Mouse (Mus musculus) CD4-positive, CD25-positive, alpha-beta regulatory T cell (primary cell): ENCODE measurements around the gene Cbl. TPM values are rescaled to one million over a fixed set of nuclear protein-coding genes. Genes with fewer than 3 reads are reported as not detected.

Experiments
- polyA plus RNA-seq: library from polyadenylated mRNA; unstranded; fragments of 100-300 nt; shearing (Covaris generic); gene quantifications from one replicate; pipeline ENCODE4 v1.2.1, GENCODE M21; 2017

Cbl gene
- polyA plus RNA-seq = 47.6 TPM

DNA sequence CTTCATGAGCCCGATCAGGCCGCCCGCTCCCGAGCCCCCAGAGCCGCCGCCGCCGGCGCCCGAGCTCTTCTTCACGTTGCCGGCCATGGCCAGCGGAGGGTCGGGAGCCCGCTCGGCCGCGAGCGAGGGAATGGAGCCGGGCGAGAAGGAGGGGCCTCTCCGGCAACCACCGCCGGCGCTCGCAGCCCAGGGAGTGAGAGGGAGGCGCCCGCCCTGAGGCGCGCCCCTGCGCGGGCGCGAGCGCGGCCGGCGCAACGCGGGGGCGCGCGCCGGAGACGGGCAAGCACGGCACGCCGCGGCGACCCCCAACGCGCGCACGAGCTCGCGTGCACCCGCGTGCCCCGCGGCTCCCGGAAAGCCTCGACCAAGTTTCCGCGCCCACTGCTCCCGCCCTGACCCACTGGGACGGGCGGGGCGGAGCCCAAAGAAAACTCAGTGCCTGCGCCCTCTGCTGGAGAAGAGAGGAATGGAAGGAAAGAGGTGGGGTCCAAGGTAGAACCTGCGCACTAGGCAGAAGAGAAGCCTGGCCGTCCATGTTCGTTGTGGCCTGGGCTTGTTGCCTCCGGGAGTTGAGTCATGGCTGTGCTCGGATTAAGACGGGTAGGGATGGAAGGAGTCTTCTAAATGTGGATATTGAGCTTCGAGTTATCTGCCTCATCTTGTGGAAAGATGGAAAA lies at the start of gene Cbl:
Gene Cbl (minus strand): TSS at position 248 of the 677 bp plus-strand sequence.

DNA sequence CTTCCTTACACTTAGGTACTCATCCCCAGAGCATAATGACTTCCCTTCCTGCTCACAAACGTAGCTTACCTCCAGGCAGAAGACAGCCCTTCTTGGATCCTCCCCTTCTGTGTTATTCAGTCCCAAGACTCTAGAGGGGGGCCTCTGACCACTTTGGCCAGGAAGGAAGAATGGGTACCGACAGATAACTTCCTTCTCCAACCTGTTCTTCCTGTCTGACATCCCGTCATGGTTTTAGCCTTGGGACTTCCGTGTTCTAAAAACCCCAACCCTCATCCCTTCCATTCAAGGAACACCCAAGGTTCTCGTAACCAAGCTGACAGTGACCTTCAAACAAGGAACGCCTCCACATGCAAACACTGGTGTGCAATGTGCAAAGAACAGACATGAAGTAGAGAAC lies 34.6 kb upstream of the Cbl start, which contains the start of gene Nlrx1:
Gene Nlrx1 (minus strand): TSS at position 168 of the 400 bp plus-strand sequence.

DNA sequence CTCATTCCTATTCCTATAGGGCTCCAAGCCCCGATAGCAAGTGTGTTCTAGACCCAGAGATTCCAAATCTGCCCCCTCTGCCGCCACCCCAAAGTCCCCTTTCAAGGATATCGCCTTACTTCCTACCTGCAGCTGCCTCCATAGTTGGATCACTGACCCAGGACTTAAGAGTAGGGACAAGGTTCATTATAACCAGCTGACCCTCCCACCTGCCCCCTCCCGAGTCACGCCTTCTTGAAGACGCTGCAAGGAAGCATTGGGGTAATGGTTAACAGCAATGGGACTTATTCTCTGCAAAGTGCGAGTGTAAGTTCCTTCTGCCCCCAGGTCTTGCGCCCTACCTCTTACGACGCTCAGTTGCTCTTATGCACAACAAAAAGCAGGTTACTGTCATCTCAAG lies 17.5 kb upstream of the Cbl start, which contains the start of gene Pdzd3:
Gene Pdzd3 (minus strand): TSS at position 158 of the 400 bp plus-strand sequence.

DNA sequence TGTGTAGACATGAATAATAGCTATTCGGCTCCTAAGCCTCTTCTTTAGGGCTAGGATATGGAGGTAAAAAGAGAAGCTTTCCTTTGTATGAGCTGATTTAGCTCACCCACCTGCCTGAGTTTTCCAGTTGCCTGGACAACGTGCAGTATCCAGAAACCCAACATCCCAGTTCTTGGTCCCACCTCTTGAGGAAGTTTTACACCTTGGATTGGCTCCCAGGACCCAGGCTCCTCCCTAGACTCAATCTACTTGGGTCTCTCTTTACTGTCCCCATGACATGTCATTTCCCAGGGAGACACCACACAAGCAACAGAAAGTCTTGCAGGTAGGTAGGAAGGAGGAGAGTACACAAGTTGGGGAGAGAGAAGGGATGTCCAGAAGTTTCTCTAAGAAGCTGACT lies 6.5 kb upstream of the Cbl start, which contains the start of gene Ccdc153:
Gene Ccdc153 (plus strand): TSS at position 278 of the 400 bp plus-strand sequence.

DNA sequence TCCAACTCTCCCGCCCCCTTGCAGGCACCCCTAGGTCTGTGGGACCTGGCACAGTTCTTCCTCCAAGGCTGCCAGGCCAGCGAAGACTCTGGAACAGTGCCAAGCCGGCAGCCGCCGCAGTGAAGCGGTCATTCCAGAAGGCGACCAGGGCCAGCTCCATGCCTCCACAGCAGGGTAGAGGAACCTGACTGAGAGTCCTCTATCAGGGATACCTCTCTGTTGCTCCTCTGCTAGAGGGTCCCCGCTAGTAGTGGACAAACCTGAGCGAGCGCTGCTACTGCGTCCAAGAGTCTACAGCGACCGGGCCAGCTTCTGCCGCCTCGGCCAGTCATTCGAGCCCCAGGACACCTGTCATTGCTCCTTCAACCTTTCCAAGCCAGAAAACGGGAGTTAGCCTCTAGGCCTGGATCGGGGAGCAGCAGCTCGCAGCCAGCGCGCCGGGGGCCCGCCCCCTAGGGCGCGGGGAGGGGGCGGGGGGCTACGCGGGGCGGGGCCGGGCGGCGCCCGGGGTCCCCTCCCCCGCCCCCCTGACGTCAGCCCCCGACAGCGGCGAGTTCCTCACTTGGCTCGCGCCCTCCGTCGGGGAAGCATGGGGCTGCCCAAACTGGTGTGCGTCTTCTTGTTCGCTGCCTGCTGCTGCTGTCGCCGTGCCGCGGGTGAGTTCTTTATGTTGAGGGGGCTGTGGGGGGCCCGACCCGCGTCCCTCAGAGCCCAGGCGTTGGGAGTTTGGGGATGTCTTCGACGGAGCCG lies 99.6 kb downstream of the Cbl start, which contains the start of gene Mcam:
Gene Mcam (plus strand): TSS at position 369 of the 750 bp plus-strand sequence.

DNA sequence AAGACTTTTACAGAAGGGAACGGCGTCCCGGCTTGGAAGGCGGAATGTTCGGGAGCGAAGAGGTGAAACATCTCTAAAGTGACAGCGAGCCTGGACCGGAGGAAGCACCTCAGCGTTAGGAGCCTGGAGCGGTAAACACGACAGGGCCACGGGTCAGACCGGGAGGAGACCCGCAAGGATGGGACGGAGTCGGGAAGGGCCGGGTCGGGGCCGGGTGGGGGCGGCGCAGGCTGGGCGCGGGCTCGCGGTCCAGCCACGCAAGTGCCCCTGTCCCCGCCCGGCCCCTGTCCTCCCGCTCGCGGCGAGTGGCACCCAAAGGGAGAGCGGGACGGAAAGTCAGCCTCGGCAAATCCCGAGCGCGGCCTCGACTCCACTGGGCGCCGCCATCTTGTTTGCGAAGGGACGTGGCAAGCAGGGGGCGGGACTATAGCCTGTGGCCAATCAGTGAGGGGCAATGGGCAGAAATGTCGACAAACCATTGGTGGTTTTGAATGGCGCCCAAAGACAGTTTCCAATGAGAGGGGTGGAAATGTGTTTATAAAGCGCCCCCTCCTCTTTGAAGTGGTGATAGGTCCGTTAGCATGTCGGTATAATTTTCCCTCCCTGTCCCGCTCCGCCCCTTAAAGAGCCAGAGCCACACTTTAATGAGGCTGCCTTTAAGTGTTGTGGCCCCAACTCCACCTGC lies 120.6 kb downstream of the Cbl start, which contains the start of the genes Gm49380 and Rnf26:
Gene Gm49380 (minus strand): TSS at position 396 of the 685 bp plus-strand sequence.
Gene Rnf26 (minus strand): TSS at position 413 of the 685 bp plus-strand sequence.

DNA sequence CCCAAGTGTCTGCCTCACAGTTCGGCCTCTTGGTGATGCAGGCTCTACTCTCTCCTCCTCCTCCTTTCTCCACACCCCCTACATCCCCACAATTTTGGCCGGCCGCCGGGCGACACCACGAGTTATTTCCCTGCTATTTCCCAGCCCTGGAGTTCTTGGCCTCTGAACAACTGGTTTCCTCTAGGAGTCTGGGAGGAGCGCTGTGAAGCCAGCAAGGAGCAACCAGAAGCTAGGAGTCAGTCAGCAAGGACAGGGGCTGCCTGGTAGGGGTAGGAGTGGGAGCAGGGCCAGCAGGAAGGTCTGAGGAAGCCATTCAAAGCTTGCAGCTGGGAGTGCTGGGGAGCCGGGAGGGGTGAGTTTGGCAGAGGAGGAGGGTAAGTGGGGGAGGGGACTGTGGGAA lies 126.7 kb downstream of the Cbl start, which contains the start of gene C1qtnf5:
Gene C1qtnf5 (plus strand): TSS at position 136 of the 400 bp plus-strand sequence.

DNA sequence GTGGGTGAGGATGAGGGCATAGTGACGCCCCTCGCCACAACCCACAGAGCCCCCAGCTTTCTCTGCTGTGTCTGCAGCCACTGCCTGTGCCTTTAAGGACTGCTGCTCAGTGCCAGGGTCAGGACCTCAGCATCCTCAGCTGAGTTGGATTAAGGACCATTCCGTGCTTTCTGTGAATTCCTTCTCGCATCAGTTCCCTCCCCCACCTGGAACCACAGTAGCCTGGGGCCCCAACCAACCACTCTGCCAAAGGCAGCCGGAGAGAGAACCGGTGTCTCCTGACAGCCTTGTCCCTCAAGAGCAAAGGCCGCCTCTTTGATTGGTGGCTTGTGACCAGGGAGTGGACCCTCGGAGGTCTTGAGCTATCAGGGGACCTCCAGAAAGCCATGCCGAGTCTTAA lies 132.4 kb downstream of the Cbl start, which contains the start of gene Mfrp:
Gene Mfrp (plus strand): TSS at position 240 of the 400 bp plus-strand sequence.

Other genes starting within 250 kb of the Cbl start
- gene Thy1, start 190.7 kb downstream of the Cbl start, polyA plus RNA-seq = 116 TPM
- 5.4 TPM for gene Usp2, start 167.0 kb downstream of the Cbl start, polyA plus RNA-seq
- gene Mfrp, start 132.3 kb downstream of the Cbl start, polyA plus RNA-seq = not detected
- not detected for gene C1qtnf5, start 126.8 kb downstream of the Cbl start, polyA plus RNA-seq
- 0.08 TPM for gene Gm49380, start 120.5 kb downstream of the Cbl start, polyA plus RNA-seq
- 30.0 TPM for gene Rnf26, start 120.5 kb downstream of the Cbl start, polyA plus RNA-seq
- gene Mcam, start 99.6 kb downstream of the Cbl start, polyA plus RNA-seq = 0.35 TPM
- gene Ccdc153, start 6.6 kb upstream of the Cbl start, polyA plus RNA-seq = not detected
- gene Pdzd3, start 17.4 kb upstream of the Cbl start, polyA plus RNA-seq = not detected
- gene Nlrx1, start 34.5 kb upstream of the Cbl start, polyA plus RNA-seq = 11.3 TPM
- gene Abcg4, start 54.6 kb upstream of the Cbl start, polyA plus RNA-seq = not detected
- gene Hinfp, start 71.6 kb upstream of the Cbl start, polyA plus RNA-seq = 27.3 TPM
- gene C2cd2l, start 86.2 kb upstream of the Cbl start, polyA plus RNA-seq = 17.6 TPM
- gene Dpagt1, start 92.0 kb upstream of the Cbl start, polyA plus RNA-seq = 18.8 TPM
- gene H2afx, start 100.6 kb upstream of the Cbl start, polyA plus RNA-seq = 66.8 TPM
- 37.2 TPM for gene Hmbs, start 110.2 kb upstream of the Cbl start, polyA plus RNA-seq
- gene Vps11, start 127.6 kb upstream of the Cbl start, polyA plus RNA-seq = 67.2 TPM
- 15.6 TPM for gene Hyou1, start 145.4 kb upstream of the Cbl start, polyA plus RNA-seq
- gene Slc37a4, start 162.8 kb upstream of the Cbl start, polyA plus RNA-seq = 31.0 TPM
- 1,839 TPM for gene Rps25, start 173.1 kb upstream of the Cbl start, polyA plus RNA-seq
- 135 TPM for gene Trappc4, start 173.6 kb upstream of the Cbl start, polyA plus RNA-seq
- gene Ccdc84, start 184.5 kb upstream of the Cbl start, polyA plus RNA-seq = 63.3 TPM
- gene Foxr1, start 207.1 kb upstream of the Cbl start, polyA plus RNA-seq = not detected
- not detected for gene Upk2, start 220.9 kb upstream of the Cbl start, polyA plus RNA-seq
- gene Bcl9l, start 248.8 kb upstream of the Cbl start, polyA plus RNA-seq = 28.8 TPM